Mouse (Mus musculus) midbrain, embryonic 11.5 days (tissue): Measurements from ENCODE around the gene Cd93. TPM values are rescaled to one million over a fixed set of nuclear protein-coding genes. Genes with fewer than 3 reads are reported as not detected.

Experiments
- ATAC-seq: fragments of 200-750 bp; cut with Nextera tagmentation; 2 replicates; pipeline ENCODE4 v1.8.0; 2017; ENCODE audit warnings: moderate TSS enrichment, moderate library complexity; ENCODE audit not compliant: low FRiP score
- DNase-seq: peaks from one replicate; pipeline ENCODE4 v3.0.0; 2015; ENCODE audit warnings: low spot score; ENCODE audit errors: missing footprints
- H3K27ac ChIP-seq: fragments of 300-500 bp; sonication (generic); 2 replicates; pipeline ENCODE4 v1.5.1; 2014; ENCODE audit warnings: low read depth, low read length
- H3K27me3 ChIP-seq: fragments of 300-500 bp; sonication (generic); 2 replicates; pipeline ENCODE4 v1.6.1; 2014; ENCODE audit warnings: mild to moderate bottlenecking, low read length, moderate library complexity, mixed read lengths; ENCODE audit not compliant: control insufficient read depth, insufficient read depth
- H3K36me3 ChIP-seq: fragments of 300-500 bp; sonication (generic); 2 replicates; pipeline ENCODE4 v1.6.1; 2014; ENCODE audit warnings: mild to moderate bottlenecking, low read length, moderate library complexity, mixed read lengths; ENCODE audit not compliant: control insufficient read depth, insufficient read depth
- H3K4me1 ChIP-seq: fragments of 300-500 bp; sonication (generic); 2 replicates; pipeline ENCODE4 v1.6.1; 2014; ENCODE audit warnings: low read length; ENCODE audit not compliant: control insufficient read depth, insufficient read depth
- H3K4me2 ChIP-seq: fragments of 300-500 bp; sonication (generic); 2 replicates; pipeline ENCODE4 v1.6.1; 2014; ENCODE audit warnings: mild to moderate bottlenecking, moderate library complexity
- H3K4me3 ChIP-seq: fragments of 300-500 bp; sonication (generic); 2 replicates; pipeline ENCODE4 v1.5.1; 2014; ENCODE audit warnings: low read depth, low read length
- H3K9ac ChIP-seq: fragments of 300-500 bp; sonication (generic); 2 replicates; pipeline ENCODE4 v1.6.1; 2014; ENCODE audit warnings: low read length
- H3K9me3 ChIP-seq: fragments of 300-500 bp; sonication (generic); 2 replicates; pipeline ENCODE4 v1.6.1; 2016; ENCODE audit warnings: low read length; ENCODE audit not compliant: control insufficient read depth
- WGBS: fragments of 180-500 bp; shearing (Covaris S2); extraction: QIAGEN DNeasy Blood & Tissue Kit; methylation state at CpG from one replicate; pipeline ENCODE4 v1.1.7; 2014; 5-methylcytosine and 5-hydroxymethylcytosine counted together
- polyA plus RNA-seq: library from polyadenylated mRNA; unstranded; fragments of >200 nt; fragmentation: Nextera tagmentation; extraction: Ambion mirVana; gene quantifications from 2 replicates; pipeline ENCODE4 v1.2.1, GENCODE M21; 2014

The Cd93 gene
- polyA plus RNA-seq, 1 experiment from 2014 or later: 5.9 TPM

GRCm38 (mm10) chr2:148475879-148476495 is 32.6 kb upstream of the Cd93 start:
- Histone ChIP-seq H3K4me3 (no peak overlapping the region), H3K27me3 (no peaks in the 10 kb centered on the region), H3K9me3 (no peaks in the 10 kb centered on the region), H3K4me1 (peaks cover 2% of the 10 kb centered on the region), H3K27ac (no peak overlapping the region), H3K9ac (no peak overlapping the region), H3K36me3 (no peaks in the 10 kb centered on the region), H3K4me2 (no peak overlapping the region)
- WGBS: 81% methylated on average over 5 of the region's 5 CpGs
- DNase-seq (peak; percentile 70), ATAC-seq (no peak)

DNA sequence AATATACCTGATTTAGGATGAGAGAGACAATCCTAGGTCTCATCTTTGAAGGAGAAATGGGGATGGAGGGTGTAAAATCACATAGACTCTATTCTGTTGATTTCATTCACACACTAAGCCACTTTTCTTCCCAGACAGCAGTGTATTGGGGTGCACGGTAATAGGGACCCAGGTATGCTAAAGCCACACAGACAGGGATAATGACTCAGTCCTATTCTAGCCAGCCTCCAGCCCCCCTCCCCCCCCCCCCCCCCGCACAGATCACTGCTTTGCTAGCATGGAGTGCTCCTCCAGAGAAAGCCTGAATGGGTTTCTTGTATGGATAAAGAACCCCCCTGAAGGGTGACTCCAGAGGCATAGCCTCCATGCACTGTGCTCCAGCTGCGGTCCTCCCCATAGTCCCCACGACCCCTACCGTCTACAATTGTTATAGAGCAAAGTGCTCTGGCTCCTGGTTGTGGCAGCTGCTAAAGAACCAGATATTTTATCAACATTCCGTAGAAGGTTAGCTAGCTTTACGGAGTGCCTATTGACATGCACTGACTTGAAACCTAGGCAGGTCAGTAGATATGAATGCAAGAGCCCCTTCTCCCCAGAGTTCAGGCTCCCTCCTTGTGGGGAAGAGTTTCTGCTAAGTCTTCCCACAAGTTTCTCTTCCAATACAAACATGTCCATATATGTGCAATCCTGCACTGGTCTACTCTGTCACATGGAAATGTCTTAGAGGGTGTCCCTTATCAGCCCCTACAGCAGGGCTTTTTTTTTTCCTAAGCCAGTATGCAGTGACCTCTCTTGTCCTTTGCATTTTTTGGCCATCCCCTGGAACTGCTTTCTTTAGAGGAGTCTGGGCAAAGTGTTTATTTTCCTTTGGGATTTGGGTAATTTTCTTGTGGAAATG is 26.2 kb upstream of the Cd93 start:
- no peak overlapping the region for H3K4me3 ChIP-seq
- no peak overlapping the region for H3K9ac ChIP-seq
- H3K4me2 ChIP-seq: no peak overlapping the region
- no peaks in the 10 kb centered on the region for H3K9me3 ChIP-seq
- 50% methylated on average over 6 of the region's 7 CpGs for WGBS
- H3K27me3 ChIP-seq: no peaks in the 10 kb centered on the region
- no peak overlapping the region for H3K27ac ChIP-seq
- no peaks in the 10 kb centered on the region for H3K36me3 ChIP-seq
- no peak for ATAC-seq
- no peaks in the 10 kb centered on the region for H3K4me1 ChIP-seq
- DNase-seq: peak; percentile 62

DNA sequence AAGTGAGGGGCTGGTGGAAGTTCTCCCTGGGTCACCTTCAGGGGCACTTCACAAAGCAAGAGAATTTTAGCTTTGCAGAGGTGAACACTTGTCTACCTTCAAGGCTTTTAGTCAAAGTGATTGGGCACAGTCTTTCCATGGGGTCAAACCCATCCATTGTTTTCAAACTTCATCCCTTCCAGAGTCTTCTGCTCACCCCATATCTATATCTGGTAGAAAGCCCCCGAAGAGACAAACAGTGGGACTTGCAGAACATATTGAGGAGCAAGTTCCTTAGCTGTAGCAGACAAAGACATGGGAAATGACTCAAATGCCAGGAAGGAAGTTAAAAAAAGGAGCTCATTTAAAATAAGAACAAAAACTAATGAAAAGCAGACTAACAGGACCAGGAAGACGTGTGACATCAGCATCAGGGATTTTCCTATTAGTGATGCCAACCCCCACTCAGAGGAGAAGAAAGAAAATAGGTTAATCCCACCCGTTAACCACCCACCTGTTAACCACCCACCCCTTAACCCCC is 24.6 kb upstream of the Cd93 start:
- no peak overlapping the region for H3K9ac ChIP-seq
- DNase-seq (no peak), ATAC-seq (no peak)
- no peak overlapping the region for H3K4me2 ChIP-seq
- no peaks in the 10 kb centered on the region for H3K9me3 ChIP-seq
- no peaks in the 10 kb centered on the region for H3K4me1 ChIP-seq
- WGBS: 86% methylated on average over 3 of the region's 3 CpGs
- no peaks in the 10 kb centered on the region for H3K27me3 ChIP-seq
- H3K27ac ChIP-seq: no peak overlapping the region
- H3K36me3 ChIP-seq: no peaks in the 10 kb centered on the region
- no peak overlapping the region for H3K4me3 ChIP-seq

DNA sequence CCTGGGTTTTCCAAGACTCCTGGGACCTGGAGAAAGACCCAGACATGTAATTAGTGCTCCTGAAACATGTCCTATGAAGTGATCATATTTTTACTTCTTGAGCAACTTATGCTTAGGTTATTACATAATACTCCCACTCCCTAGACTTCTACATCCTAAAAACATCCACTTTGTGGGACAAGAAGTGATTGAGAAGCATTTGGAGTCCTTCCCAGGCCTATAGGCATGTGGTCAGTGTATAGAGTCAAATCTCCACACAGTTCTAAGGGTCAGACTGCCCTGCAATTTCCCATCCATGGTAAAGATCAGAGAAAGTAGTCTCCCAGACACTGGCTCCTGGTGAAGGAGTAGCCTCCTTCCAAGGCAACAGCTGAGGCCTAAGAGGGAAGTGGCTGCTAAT is 12.0 kb upstream of the Cd93 start:
- Histone ChIP-seq H3K9me3 (no peaks in the 10 kb centered on the region), H3K4me2 (no peak overlapping the region), H3K27me3 (no peaks in the 10 kb centered on the region), H3K4me3 (no peak overlapping the region), H3K9ac (no peak overlapping the region), H3K27ac (no peak overlapping the region), H3K4me1 (no peaks in the 10 kb centered on the region), H3K36me3 (no peaks in the 10 kb centered on the region)
- DNase-seq: no peak
- ATAC-seq: no peak

- Histone ChIP-seq H3K36me3 (no peaks in the 10 kb centered on the region), H3K4me2 (no peak overlapping the region), H3K9ac (no peak overlapping the region), H3K27me3 (no peaks in the 10 kb centered on the region), H3K9me3 (no peaks in the 10 kb centered on the region), H3K4me3 (no peak overlapping the region), H3K4me1 (no peaks in the 10 kb centered on the region), H3K27ac (no peak overlapping the region)
- DNase-seq (no peak), ATAC-seq (no peak)
- 85% methylated on average over 4 of the region's 4 CpGs for WGBS
Measured at GRCm38 (mm10) chr2:148454014-148454542, 10.7 kb upstream of the Cd93 start.

DNA sequence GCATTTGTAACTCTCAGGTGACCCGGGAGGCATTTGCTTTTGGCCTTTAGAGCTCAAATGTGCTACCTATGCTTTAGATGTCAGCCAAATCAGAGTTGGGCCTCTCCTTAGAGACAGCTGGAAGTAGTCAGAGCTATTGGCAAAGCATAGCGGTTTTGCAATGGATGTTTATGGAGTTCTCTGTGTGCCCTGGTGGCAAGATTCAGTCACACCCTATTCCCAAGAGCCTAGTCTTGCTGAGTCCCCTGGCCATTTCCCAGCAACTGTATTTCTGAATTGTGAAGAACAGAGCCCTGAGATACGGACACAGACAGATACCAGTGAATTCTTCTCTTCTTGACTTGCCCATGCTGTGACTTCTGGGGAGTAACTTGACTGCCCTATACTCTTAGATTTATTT is 9.7 kb upstream of the Cd93 start:
- ATAC-seq (no peak), DNase-seq (no peak)
- no peak overlapping the region for H3K9ac ChIP-seq
- WGBS: 93% methylated on average over 3 of the region's 3 CpGs
- no peaks in the 10 kb centered on the region for H3K27me3 ChIP-seq
- no peak overlapping the region for H3K4me3 ChIP-seq
- H3K36me3 ChIP-seq: no peaks in the 10 kb centered on the region
- no peak overlapping the region for H3K27ac ChIP-seq
- H3K4me1 ChIP-seq: no peaks in the 10 kb centered on the region
- no peak overlapping the region for H3K4me2 ChIP-seq
- H3K9me3 ChIP-seq: no peaks in the 10 kb centered on the region

DNA sequence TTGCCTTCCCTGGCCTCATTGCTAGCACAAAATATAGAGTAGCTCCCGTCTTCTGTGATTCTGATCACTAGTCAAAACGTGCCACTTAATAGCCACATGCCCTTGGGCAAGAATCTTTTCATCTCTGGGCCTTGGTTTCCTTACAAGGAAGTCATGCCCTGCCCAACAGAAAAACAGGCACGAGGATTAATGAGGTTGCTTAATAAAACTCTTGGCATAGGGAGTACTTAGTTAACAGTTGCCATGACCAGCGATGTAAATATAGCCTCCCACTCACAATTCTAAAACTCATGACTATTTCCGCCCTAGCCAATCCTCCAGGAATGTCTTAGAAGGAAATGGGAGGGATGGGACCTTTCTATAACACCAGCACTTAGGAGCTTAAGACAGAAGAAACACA is 8.1 kb upstream of the Cd93 start:
- WGBS: 85% methylated on average over 5 of the region's 5 CpGs
- no peak overlapping the region for H3K27ac ChIP-seq
- H3K4me2 ChIP-seq: no peak overlapping the region
- H3K36me3 ChIP-seq: no peaks in the 10 kb centered on the region
- DNase-seq: no peak
- H3K4me1 ChIP-seq: no peaks in the 10 kb centered on the region
- no peak overlapping the region for H3K9ac ChIP-seq
- no peaks in the 10 kb centered on the region for H3K27me3 ChIP-seq
- H3K9me3 ChIP-seq: no peaks in the 10 kb centered on the region
- no peak for ATAC-seq
- no peak overlapping the region for H3K4me3 ChIP-seq

DNA sequence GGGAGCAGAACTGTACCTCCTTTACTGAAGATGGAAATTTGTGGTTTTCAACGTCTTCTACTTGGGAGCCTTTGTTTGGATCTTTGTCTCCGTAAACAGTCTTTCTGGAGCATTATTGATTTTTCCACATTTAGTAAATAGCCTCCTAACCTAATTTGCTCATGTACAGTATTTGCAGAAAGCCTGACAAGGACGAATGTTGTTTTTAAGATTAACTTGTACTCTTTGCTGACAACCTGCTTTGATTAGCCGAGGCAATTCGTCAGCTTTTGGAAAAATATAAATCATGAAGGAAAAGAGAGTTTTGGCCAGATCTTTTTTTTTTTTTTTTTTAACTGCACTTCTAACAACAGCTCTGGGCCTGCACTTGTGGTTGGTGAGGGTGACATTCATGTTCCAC is 7.3 kb upstream of the Cd93 start:
- ATAC-seq (no peak), DNase-seq (no peak)
- Histone ChIP-seq H3K4me3 (no peak overlapping the region), H3K36me3 (no peaks in the 10 kb centered on the region), H3K27ac (no peak overlapping the region), H3K9ac (no peak overlapping the region), H3K27me3 (no peaks in the 10 kb centered on the region), H3K4me2 (no peak overlapping the region), H3K9me3 (no peaks in the 10 kb centered on the region), H3K4me1 (no peaks in the 10 kb centered on the region)
- 87% methylated on average over 5 of the region's 5 CpGs for WGBS

DNA sequence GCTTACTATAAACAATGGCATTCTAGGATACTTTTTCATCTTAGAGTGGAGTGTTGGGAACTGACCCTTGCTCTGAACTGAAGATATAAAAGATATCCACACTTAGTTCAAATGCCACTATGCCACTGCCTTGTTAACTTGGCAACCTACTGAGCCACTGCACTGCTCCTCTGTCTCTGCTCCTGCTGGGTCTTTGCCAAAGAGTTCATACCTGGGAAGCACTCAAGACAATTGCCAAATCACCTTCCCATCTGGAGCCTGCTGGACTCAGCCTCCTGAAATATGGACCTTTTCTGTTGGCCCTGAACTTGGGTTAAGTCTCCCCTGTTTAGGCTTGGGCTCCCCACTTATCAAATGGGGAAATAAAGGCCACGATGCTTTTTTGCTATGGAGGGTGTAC is 6.3 kb upstream of the Cd93 start:
- 90% methylated on average over 1 of the region's 1 CpGs for WGBS

More for the DNA sequence above, 6.3 kb upstream of the Cd93 start:
- H3K4me2 ChIP-seq: no peak overlapping the region
- H3K9ac ChIP-seq: no peak overlapping the region
- H3K4me3 ChIP-seq: no peak overlapping the region
- H3K27ac ChIP-seq: no peak overlapping the region
- no peak for DNase-seq
- H3K9me3 ChIP-seq: no peaks in the 10 kb centered on the region
- no peaks in the 10 kb centered on the region for H3K4me1 ChIP-seq
- ATAC-seq: no peak
- H3K27me3 ChIP-seq: no peaks in the 10 kb centered on the region
- no peaks in the 10 kb centered on the region for H3K36me3 ChIP-seq
